Mouse (Mus musculus): ENCODE data around the gene Ddo. TPM values are rescaled to one million over a fixed set of nuclear protein-coding genes. Genes with fewer than 3 reads are reported as not detected.
A peak's percentile ranks its signal among the peaks of the same experiment; 100 is the strongest.

Gene Ddo
- polyA plus RNA-seq, 1 experiment from 2014 or later, result 10.6 TPM

DNA sequence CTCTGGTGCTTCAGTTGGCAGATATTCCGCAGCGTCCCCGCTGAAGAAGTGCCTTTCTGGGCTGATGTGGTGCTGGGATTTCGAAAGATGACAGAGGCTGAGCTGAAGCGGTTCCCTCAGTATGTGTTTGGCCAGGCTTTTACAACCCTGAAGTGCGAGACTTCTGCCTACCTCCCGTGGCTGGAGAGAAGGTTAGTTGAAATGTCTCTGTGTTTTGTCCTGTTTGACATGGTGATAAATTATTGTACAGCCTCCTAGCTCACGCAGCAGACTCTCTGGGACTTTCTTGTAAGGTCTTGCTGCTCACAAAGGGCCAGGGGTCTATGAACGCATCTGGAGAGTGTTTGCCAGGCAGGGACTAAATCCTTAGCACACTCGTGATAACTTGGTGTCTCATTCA, 7.5 kb downstream of the Ddo start:
- 0 out of 2 replicates have a peak overlapping the region, but pooled peaks have one; percentile 20 for H3K27ac ChIP-seq (ENCODE audit: poor library complexity, severe bottlenecking)
- H3K4me2 ChIP-seq, result peak overlapping the region; percentile 12; the same call in 1 of the 2 replicates
- H3K36me3 ChIP-seq, result no peaks in the 10 kb centered on the region
- 20% methylated on average over 10 of the region's 10 CpGs for WGBS
- no peaks in the 10 kb centered on the region for H3K27me3 ChIP-seq (replicated peaks)
- peaks cover 18% of the 10 kb centered on the region for H3K4me1 ChIP-seq (replicated peaks)
- no peaks in the 10 kb centered on the region for H3K9me3 ChIP-seq (replicated peaks)
- H3K4me3 ChIP-seq, result no peak overlapping the region
- ATAC-seq (ENCODE audit: insufficient number of reproducible peaks, low FRiP score), result no peak
- H3K9ac ChIP-seq, result no peak overlapping the region

DNA sequence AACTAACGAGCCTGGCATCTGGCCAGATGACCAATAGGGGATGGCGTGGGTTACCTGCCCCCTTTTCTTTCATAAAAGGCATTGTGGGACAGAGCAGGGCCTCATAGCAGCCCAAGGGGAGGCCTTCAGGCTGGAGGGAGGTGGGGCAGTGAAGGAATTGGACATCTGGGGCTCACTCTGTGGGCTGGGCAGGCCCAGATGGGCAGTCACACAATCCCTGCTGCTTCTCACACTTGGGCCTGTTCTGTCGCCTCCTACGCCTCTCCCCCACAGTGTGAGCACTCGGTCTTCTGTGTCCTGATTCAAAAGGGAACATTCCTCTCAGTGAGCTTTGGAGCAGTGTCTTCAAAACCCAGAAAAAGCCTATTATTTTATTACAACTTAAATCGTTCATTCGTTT, 8.5 kb downstream of the Ddo start:
- Histone ChIP-seq H3K4me3 (no peak overlapping the region), H3K4me2 (no peak overlapping the region), H3K4me1 (replicated peaks) (peaks cover 18% of the 10 kb centered on the region), H3K27ac (ENCODE audit: poor library complexity, severe bottlenecking) (no peak overlapping the region), H3K36me3 (no peaks in the 10 kb centered on the region), H3K27me3 (replicated peaks) (no peaks in the 10 kb centered on the region), H3K9ac (no peak overlapping the region), H3K9me3 (replicated peaks) (no peaks in the 10 kb centered on the region)
- WGBS, result 60% methylated on average over 7 of the region's 7 CpGs
- ATAC-seq (ENCODE audit: insufficient number of reproducible peaks, low FRiP score), result no peak

DNA sequence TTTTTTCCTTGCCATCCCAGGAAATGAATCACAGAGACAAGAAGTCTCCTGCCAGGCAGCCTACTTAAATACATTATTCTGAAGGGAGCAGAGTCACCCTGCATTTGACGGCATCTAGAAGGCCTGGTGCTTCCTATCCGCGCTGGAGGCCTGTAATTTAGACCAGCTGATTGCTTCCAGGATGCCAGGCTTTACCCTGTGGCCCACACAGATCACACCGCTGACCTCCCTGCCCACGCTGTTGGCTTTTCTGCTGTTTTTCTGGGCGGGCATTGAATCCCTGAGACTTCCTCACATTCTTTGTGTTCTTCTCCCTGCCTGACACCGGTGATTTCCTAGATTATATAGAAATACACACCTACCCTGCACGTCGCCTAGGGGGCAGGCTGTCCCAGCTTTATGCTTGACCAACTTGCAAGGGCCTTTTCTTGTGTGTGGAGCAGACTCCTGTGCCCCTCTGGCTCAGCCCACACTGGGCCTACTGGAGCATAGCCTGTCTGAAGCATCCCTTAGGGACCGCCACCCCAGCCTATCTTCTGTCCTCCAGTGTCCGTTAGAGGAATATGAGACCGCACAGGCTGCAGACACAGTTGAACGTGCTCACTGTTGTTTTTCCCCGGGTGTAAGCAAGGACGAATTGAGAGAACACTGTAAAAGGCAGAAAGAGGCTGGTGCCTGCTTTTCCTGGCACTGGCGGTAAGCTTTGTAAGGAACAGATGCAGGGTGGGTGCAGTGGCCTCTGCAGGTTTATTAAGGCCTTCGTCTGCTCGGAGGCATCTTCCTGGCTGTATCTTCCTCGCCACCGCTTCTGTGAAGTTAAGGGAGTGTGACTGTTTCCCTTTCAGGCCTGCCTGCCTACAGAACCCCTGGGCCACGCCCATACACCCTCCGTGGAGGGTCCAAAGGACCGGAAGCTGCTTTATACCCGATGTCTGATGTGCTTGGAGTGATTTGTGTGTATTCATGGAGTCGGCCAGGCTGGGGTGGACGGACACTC, 9.3 kb downstream of the Ddo start:
- 70% methylated on average over 26 of the region's 26 CpGs for WGBS
- H3K4me3 ChIP-seq, result no peak overlapping the region

DNA sequence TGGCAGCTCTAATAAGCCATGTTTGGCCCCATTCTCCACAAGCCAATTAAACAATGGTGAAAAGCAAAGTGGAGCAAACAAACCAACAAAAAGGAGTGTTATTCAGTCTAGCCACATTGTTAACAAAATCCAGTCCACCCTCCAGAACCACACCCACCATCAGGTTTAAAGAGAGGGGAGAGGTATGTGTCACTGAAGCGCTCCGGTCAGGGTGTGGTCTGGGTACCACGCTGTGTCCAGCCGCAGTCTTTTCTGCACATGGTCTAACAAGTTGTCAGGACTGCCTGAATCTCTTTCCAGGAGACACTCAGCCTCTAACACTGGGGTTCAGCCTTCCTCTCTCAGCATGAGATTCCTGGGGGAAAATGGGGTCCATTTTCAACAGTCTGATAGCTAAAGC, 10.6 kb downstream of the Ddo start:
- H3K9ac ChIP-seq, result no peak overlapping the region
- peaks cover 18% of the 10 kb centered on the region for H3K4me1 ChIP-seq (replicated peaks)
- no peaks in the 10 kb centered on the region for H3K9me3 ChIP-seq (replicated peaks)
- H3K27me3 ChIP-seq (replicated peaks), result no peaks in the 10 kb centered on the region
- H3K4me2 ChIP-seq, result no peak overlapping the region
- H3K4me3 ChIP-seq, result no peak overlapping the region
- no peak overlapping the region for H3K27ac ChIP-seq (ENCODE audit: poor library complexity, severe bottlenecking)
- no peak for ATAC-seq (ENCODE audit: insufficient number of reproducible peaks, low FRiP score)
- no peaks in the 10 kb centered on the region for H3K36me3 ChIP-seq
- WGBS, result 86% methylated on average over 4 of the region's 4 CpGs

More for the DNA sequence above, 9.3 kb downstream of the Ddo start:
- no peak for ATAC-seq (ENCODE audit: insufficient number of reproducible peaks, low FRiP score)
- no peak overlapping the region; the same call in 1 of the 2 replicates for H3K9ac ChIP-seq
- no peaks in the 10 kb centered on the region for H3K9me3 ChIP-seq (replicated peaks)
- no peaks in the 10 kb centered on the region for H3K27me3 ChIP-seq (replicated peaks)
- no peak overlapping the region for H3K27ac ChIP-seq (ENCODE audit: poor library complexity, severe bottlenecking)
- H3K4me2 ChIP-seq, result no peak overlapping the region
- H3K4me1 ChIP-seq (replicated peaks), result peaks cover 18% of the 10 kb centered on the region
- no peaks in the 10 kb centered on the region for H3K36me3 ChIP-seq

DNA sequence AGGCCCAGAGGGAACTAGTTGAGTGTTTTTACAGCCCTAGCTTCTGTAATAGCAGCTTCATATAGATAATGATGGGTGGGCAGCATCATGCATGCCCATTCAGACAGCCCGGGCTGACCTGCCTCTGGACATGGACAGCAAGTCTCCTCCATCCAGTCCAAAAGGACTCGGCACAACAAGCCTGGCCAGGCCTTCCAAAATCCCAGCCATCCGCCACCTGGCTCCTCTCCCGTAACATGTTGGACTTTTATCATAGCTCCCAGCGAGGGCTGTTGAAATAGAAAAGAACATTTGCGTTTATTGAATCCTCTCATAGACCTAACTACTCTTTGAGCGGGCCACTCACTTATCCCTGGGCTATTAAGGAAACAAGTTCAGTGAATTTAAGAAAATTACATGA, 12.1 kb downstream of the Ddo start:
- Histone ChIP-seq H3K4me3 (no peak overlapping the region), H3K4me1 (replicated peaks) (peaks cover 18% of the 10 kb centered on the region), H3K27me3 (replicated peaks) (no peaks in the 10 kb centered on the region), H3K36me3 (no peaks in the 10 kb centered on the region), H3K4me2 (no peak overlapping the region), H3K27ac (ENCODE audit: poor library complexity, severe bottlenecking) (no peak overlapping the region), H3K9ac (no peak overlapping the region), H3K9me3 (replicated peaks) (peaks cover 11% of the 10 kb centered on the region)
- 83% methylated on average over 7 of the region's 7 CpGs for WGBS
- no peak for ATAC-seq (ENCODE audit: insufficient number of reproducible peaks, low FRiP score)

DNA sequence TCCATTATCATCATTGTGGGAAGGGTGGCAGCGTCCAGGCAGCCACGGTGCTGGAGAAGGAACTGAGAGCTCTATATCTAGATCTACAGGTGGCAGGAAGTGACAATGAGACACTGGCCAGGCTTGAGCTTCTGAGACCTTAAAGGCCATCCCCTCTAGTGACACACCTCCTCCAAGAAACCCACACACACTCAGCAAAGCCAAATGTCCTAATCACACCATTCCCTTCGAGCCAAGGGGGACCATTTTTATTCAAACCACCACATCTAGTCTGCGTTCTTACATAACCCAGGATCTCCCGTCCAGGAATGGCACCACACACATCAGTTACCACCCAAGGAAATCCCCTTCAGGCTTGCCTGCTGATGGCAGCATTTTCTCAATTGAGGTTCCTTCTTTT, 13.3 kb downstream of the Ddo start:
- Histone ChIP-seq H3K9ac (no peak overlapping the region), H3K27me3 (replicated peaks) (no peaks in the 10 kb centered on the region), H3K4me1 (replicated peaks) (peaks cover 8% of the 10 kb centered on the region), H3K36me3 (no peaks in the 10 kb centered on the region), H3K9me3 (replicated peaks) (peaks cover 13% of the 10 kb centered on the region), H3K4me3 (no peak overlapping the region), H3K4me2 (no peak overlapping the region), H3K27ac (ENCODE audit: poor library complexity, severe bottlenecking) (no peak overlapping the region)
- no peak for ATAC-seq (ENCODE audit: insufficient number of reproducible peaks, low FRiP score)
- WGBS, result 64% methylated on average over 5 of the region's 5 CpGs

DNA sequence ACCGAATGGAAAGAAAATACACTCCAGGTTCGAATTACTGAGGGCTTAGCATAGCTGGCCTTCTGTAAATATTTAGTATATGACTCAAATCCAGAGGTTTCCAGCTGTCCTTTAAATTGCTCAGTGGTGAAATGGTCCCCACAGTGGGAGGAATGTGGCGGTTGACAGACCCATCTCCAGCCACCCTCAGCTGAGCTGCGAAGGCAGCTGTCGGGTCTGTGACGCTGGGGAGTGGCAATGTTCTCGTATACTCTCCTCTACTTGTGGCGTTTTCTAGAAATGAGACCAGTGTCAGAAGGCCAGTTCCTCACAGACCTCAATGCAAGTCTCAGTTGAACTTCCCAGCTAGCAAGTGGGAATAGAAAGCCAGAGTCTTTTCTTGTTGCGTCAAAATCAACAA, 14.6 kb downstream of the Ddo start:
- no peak for ATAC-seq (ENCODE audit: insufficient number of reproducible peaks, low FRiP score)
- peaks cover 13% of the 10 kb centered on the region for H3K9me3 ChIP-seq (replicated peaks)
- no peak overlapping the region for H3K4me2 ChIP-seq
- WGBS, result 62% methylated on average over 9 of the region's 9 CpGs
- H3K4me3 ChIP-seq, result no peak overlapping the region
- no peaks in the 10 kb centered on the region for H3K27me3 ChIP-seq (replicated peaks)
- no peak overlapping the region for H3K27ac ChIP-seq (ENCODE audit: poor library complexity, severe bottlenecking)
- H3K9ac ChIP-seq, result no peak overlapping the region
- H3K4me1 ChIP-seq (replicated peaks), result no peaks in the 10 kb centered on the region
- H3K36me3 ChIP-seq, result no peaks in the 10 kb centered on the region

DNA sequence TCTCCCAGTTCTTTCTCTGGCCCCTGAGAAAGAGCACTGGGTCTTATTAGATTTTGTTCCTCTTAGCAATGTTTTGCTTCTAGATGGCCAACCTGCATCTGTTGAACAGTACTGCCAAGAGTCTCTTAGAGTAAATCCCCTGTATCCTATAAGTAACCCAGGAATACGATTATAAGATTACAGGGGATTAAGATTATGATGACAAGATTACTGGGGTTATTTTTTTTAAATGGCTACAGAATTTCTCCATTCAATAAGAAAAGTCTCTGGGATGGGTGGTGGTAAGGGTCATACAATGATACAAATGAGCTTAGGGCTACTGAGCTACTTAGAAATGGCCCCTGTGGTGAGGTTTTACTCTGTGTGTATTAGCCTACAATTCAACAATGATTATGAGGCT, 15.5 kb downstream of the Ddo start:
- 68% methylated on average over 1 of the region's 1 CpGs for WGBS
- Histone ChIP-seq H3K4me2 (no peak overlapping the region), H3K27ac (ENCODE audit: poor library complexity, severe bottlenecking) (no peak overlapping the region), H3K27me3 (replicated peaks) (no peaks in the 10 kb centered on the region), H3K4me1 (replicated peaks) (no peaks in the 10 kb centered on the region), H3K9me3 (replicated peaks) (peaks cover 13% of the 10 kb centered on the region), H3K4me3 (no peak overlapping the region), H3K36me3 (no peaks in the 10 kb centered on the region), H3K9ac (no peak overlapping the region)
- ATAC-seq (ENCODE audit: insufficient number of reproducible peaks, low FRiP score), result no peak

DNA sequence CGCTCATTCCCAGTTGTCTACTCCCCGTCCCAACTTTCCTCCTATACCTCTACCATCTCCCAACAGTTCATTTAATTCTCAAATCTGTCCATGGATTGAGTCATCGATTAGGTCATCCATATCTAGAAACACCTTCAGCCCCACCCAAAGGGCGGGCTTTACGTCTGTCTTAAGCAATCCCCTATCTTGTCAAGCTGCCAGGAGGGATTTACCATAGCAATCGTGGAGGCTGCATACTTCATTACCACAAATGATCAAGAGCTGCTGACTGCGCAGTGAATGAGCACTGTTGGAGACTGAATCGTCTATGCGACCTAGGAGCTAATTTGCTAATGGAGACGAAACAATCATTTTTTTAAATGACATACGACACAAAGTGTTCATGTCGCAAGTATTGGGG, 19.0 kb downstream of the Ddo start:
- Histone ChIP-seq H3K27ac (ENCODE audit: poor library complexity, severe bottlenecking) (no peak overlapping the region), H3K4me2 (no peak overlapping the region), H3K9ac (no peak overlapping the region), H3K36me3 (no peaks in the 10 kb centered on the region), H3K27me3 (replicated peaks) (no peaks in the 10 kb centered on the region), H3K4me3 (no peak overlapping the region), H3K4me1 (replicated peaks) (no peaks in the 10 kb centered on the region), H3K9me3 (replicated peaks) (peaks cover 13% of the 10 kb centered on the region)
- ATAC-seq (ENCODE audit: insufficient number of reproducible peaks, low FRiP score), result no peak
- WGBS, result 81% methylated on average over 12 of the region's 12 CpGs

DNA sequence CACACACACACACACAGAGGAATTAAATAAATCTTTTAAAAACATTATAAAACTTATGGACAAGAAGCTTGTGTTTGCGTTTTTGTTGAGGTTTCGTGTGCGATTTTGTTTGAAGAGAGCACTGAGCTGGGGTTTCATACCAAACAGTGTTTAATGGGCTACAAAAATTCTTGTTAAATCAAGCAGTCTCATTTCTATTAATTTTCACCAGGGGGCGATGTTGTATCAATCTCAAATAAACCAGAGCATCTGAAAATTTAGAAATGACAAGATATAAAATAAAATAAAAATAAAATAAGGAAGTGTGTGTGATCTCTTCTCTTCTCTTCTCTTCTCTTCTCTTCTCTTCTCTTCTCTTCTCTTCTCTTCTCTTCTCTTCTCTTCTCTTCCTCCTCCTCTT, 19.8 kb downstream of the Ddo start:
- H3K4me2 ChIP-seq, result no peak overlapping the region
- no peaks in the 10 kb centered on the region for H3K36me3 ChIP-seq
- H3K9me3 ChIP-seq (replicated peaks), result peaks cover 13% of the 10 kb centered on the region
- H3K9ac ChIP-seq, result no peak overlapping the region
- H3K4me1 ChIP-seq (replicated peaks), result no peaks in the 10 kb centered on the region
- no peak overlapping the region for H3K4me3 ChIP-seq
- ATAC-seq (ENCODE audit: insufficient number of reproducible peaks, low FRiP score), result no peak
- WGBS, result 23% methylated on average over 4 of the region's 4 CpGs
- no peak overlapping the region for H3K27ac ChIP-seq (ENCODE audit: poor library complexity, severe bottlenecking)
- no peaks in the 10 kb centered on the region for H3K27me3 ChIP-seq (replicated peaks)

DNA sequence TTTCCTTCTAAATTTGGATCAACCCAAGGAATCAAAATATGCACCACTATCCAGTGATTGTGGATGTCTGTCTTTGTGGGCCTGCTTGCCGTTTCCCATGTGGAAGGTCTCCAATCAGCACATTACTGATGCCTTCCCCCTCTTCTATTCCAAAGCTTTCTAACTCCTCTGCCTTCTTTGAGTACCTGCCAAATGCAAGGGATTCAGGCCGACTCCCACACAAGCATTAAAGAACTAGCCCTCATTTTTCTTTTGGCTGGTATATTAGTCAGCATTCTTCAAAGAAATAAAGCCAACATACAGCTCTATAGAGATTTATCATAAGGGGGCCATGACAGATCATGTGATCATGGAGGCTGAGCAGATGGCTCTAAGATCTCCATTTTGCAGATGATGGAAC, 21.9 kb downstream of the Ddo start:
- Histone ChIP-seq H3K27me3 (replicated peaks) (no peaks in the 10 kb centered on the region), H3K4me2 (no peak overlapping the region), H3K4me1 (replicated peaks) (no peaks in the 10 kb centered on the region), H3K36me3 (no peaks in the 10 kb centered on the region), H3K27ac (ENCODE audit: poor library complexity, severe bottlenecking) (no peak overlapping the region), H3K4me3 (no peak overlapping the region), H3K9me3 (replicated peaks) (peaks cover 3% of the 10 kb centered on the region; the same call in 1 of the 2 replicates), H3K9ac (no peak overlapping the region)
- 59% methylated on average over 2 of the region's 2 CpGs for WGBS
- no peak for ATAC-seq (ENCODE audit: insufficient number of reproducible peaks, low FRiP score)

Data from heart, embryonic 12.5 days (tissue).